Mouse (Mus musculus): ENCODE data around the gene Map3k9. TPM values are rescaled to one million over a fixed set of nuclear protein-coding genes. Genes with fewer than 3 reads are reported as not detected.

Gene Map3k9
- not detected in 2 replicates for polyA plus RNA-seq (2012; ENCODE audit: insufficient read depth, insufficient read length, low replicate concordance, missing spikeins)

DNA sequence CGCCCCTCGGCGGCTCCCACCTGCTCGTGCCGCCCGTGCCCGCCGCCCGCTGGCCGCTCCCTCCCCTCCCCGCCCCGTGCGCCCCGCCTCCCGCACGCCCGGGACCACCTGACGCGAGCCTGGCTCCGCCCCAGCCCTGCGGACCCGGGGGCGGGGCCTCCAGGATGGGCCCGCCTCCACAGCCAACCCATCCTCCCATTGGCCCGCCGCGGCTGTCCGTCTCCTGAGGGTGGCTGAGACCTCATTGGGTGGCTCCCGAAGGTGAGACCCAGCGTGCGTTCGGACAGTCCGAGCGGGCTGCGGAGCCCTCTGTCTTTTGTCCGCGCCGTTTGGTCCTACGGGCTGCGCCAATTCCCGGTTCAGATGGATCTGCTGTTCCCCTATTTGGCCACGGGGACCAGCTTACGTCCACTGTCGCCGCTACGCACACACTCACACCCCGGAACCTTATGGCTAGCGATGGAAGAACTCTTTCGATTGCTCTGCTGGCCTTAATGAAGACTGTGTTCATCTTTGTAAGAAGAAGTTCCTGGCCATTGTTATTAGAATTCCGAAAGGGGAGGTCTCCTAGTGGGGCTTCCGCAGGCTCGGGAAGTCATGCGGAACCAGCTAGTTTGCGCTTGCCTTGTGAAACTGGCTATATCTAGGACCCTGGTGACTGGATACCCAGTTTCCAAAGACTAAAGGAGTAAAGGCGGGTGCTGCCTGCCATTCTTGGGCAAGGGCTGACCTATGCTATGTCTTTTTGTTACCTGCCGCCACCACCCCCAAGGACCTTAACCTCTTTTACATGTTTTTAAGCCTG, at the start of gene Map3k9:
TSS of gene Map3k9 (minus strand) at position 71 of the 805 bp plus-strand sequence.
- Histone ChIP-seq H3K4me3 (ENCODE audit: insufficient read depth, low read depth, low read length) (peak within 1 kb of the TSS; percentile 98), H3K4me1 (ENCODE audit: control insufficient read depth, insufficient read depth, low read length) (peaks cover 8% of the 10 kb centered on the region), H3K27ac (ENCODE audit: insufficient read depth, low read depth, low read length) (no peak within 1 kb of the TSS)
- 2% methylated on average over 53 of the region's 56 CpGs for WGBS
- TF ChIP-seq CTCF (IDR thresholded peaks at IDR 0.05; ENCODE audit: insufficient read depth, low read depth, low read length) (peak; percentile 25; the same call in 1 of the 2 replicates), POLR2A (IDR thresholded peaks at IDR 0.05; ENCODE audit: insufficient read depth, low read depth, low read length) (peak; percentile 54)

DNA sequence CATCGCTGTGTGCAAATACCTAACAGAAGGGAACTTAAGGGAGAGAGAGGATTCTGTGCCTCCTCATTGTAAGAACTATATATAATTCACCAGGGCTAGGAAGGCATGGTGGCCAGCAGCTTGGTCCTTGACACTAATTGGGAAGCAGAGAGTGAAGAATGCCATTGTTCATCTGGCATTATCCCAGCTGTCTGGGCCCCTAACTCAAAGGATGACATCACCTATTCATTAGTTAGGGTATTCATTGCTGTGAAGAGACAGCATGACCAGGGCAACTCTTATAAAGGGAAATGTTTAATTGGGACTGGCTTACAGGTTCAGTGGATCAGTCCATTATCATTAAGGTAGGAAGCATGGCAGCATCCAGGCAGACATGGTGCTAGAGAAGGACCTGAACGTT, 47.4 kb upstream of the Map3k9 start:
- TF ChIP-seq POLR2A (IDR thresholded peaks at IDR 0.05; ENCODE audit: insufficient read depth, low read depth, low read length) (no peak), CTCF (IDR thresholded peaks at IDR 0.05; ENCODE audit: insufficient read depth, low read depth, low read length) (no peak)
- H3K4me3 ChIP-seq (ENCODE audit: insufficient read depth, low read depth, low read length) = no peak overlapping the region
- 58% methylated on average over 2 of the region's 2 CpGs for WGBS
- H3K4me1 ChIP-seq (ENCODE audit: control insufficient read depth, insufficient read depth, low read length) = no peaks in the 10 kb centered on the region
- no peak overlapping the region for H3K27ac ChIP-seq (ENCODE audit: insufficient read depth, low read depth, low read length)

DNA sequence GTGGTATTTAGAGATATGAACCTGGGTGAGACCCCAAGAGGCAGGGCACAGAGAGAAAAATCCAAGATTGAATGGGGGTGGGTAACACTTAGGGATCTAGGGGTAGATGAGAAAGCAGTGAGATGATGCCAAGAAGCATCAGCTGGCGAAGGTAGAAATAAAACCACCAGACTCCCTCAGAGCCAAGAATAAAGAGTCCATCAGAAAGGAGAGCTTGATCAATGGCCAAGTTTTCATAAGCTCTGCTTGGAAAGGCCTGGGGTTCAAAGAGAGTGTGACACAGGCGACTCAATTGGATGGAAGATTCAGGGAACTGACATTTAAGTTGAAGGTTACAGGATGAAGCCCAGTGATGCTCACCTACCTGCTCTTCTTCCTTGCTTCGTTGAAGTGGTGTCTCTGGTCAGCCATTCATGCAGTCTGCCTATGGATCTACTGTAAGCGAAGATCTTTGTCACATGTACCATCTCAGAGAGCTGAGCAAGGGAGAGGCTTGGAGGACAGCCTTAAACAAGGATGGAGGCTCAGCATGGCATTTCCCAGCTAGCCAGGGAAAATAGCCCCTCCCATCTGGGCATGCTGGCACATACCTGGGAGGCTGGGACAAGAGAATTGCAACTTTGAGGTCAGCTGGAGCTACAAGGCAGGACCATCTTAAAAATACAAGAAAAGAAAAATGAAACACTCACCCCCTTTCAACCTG, 42.0 kb upstream of the Map3k9 start:
- H3K27ac ChIP-seq (ENCODE audit: insufficient read depth, low read depth, low read length) = no peak overlapping the region
- WGBS = 90% methylated on average over 4 of the region's 4 CpGs
- TF ChIP-seq POLR2A (IDR thresholded peaks at IDR 0.05; ENCODE audit: insufficient read depth, low read depth, low read length) (no peak), CTCF (IDR thresholded peaks at IDR 0.05; ENCODE audit: insufficient read depth, low read depth, low read length) (no peak)
- H3K4me3 ChIP-seq (ENCODE audit: insufficient read depth, low read depth, low read length) = no peak overlapping the region
- no peaks in the 10 kb centered on the region for H3K4me1 ChIP-seq (ENCODE audit: control insufficient read depth, insufficient read depth, low read length)

DNA sequence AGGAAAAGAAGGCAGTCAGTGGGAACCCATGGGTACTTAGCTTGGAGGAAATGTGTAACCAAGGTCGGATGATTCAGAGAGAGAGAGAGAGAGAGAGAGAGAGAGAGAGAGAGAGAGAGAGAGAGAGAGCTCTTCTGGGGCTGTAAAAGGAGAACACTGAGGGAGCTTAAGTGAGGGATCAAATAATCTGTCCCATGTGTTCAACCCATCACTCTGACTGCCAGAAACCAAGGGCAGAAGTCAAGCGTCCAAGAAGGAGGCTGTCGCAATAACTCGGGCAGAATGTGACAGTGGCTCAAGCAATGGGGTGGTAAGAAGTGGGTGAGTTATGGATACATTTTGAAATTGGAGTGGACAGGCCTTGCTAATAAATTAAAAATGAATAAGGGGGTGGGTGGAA, 41.2 kb upstream of the Map3k9 start:
- peaks cover under 1% of the 10 kb centered on the region for H3K4me1 ChIP-seq (ENCODE audit: control insufficient read depth, insufficient read depth, low read length)
- no peak for TF ChIP-seq POLR2A (IDR thresholded peaks at IDR 0.05; ENCODE audit: insufficient read depth, low read depth, low read length)
- no peak for TF ChIP-seq CTCF (IDR thresholded peaks at IDR 0.05; ENCODE audit: insufficient read depth, low read depth, low read length)
- H3K4me3 ChIP-seq (ENCODE audit: insufficient read depth, low read depth, low read length) = no peak overlapping the region
- 93% methylated on average over 4 of the region's 4 CpGs for WGBS
- H3K27ac ChIP-seq (ENCODE audit: insufficient read depth, low read depth, low read length) = no peak overlapping the region

DNA sequence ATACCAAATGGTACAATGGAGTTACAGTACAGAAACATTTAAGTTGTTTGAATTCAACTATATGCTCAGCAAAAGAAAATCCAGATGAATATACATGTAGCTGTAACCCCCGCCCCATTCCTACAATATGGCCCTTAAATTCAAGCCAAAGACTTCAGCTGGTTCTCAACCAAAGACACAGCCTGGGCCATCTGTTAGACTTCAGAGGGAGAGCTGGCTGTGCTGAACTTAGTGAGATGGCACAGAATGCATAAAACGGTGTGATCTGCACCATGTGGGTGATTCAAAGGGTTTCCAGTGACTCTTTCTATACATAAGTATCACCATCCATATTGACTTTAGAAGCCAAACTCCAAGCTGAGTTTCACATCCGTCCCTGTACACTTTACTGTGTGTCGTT, 39.7 kb upstream of the Map3k9 start:
- TF ChIP-seq CTCF (IDR thresholded peaks at IDR 0.05; ENCODE audit: insufficient read depth, low read depth, low read length) = no peak
- TF ChIP-seq POLR2A (IDR thresholded peaks at IDR 0.05; ENCODE audit: insufficient read depth, low read depth, low read length) = no peak
- no peak overlapping the region for H3K27ac ChIP-seq (ENCODE audit: insufficient read depth, low read depth, low read length)
- H3K4me3 ChIP-seq (ENCODE audit: insufficient read depth, low read depth, low read length) = no peak overlapping the region
- WGBS = 93% methylated on average over 4 of the region's 4 CpGs
- H3K4me1 ChIP-seq (ENCODE audit: control insufficient read depth, insufficient read depth, low read length) = peaks cover 6% of the 10 kb centered on the region

DNA sequence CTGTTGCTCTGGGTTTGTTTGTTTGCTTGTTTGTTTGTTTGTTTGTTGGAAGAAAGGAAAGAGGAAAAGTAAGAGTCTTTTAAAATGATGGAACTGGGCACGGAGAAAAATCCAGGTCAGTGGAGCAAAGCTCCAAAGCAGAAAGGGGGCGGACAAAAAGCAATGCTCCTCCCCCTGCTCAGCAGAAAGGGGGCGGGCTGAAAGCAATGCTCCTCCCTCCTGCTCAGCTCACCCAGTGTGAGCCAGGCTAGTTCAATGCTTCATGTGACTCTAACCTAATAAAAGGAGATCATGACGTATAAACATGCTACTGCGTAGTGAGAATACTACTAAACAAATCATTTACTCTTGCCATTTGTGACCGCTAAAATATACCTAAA, 36.1 kb upstream of the Map3k9 start:
- 49% methylated on average over 6 of the region's 6 CpGs for WGBS
- no peak for TF ChIP-seq POLR2A (IDR thresholded peaks at IDR 0.05; ENCODE audit: insufficient read depth, low read depth, low read length)
- no peak for TF ChIP-seq CTCF (IDR thresholded peaks at IDR 0.05; ENCODE audit: insufficient read depth, low read depth, low read length)
- no peak overlapping the region for H3K27ac ChIP-seq (ENCODE audit: insufficient read depth, low read depth, low read length)
- no peak overlapping the region for H3K4me3 ChIP-seq (ENCODE audit: insufficient read depth, low read depth, low read length)
- H3K4me1 ChIP-seq (ENCODE audit: control insufficient read depth, insufficient read depth, low read length) = peaks cover 6% of the 10 kb centered on the region

DNA sequence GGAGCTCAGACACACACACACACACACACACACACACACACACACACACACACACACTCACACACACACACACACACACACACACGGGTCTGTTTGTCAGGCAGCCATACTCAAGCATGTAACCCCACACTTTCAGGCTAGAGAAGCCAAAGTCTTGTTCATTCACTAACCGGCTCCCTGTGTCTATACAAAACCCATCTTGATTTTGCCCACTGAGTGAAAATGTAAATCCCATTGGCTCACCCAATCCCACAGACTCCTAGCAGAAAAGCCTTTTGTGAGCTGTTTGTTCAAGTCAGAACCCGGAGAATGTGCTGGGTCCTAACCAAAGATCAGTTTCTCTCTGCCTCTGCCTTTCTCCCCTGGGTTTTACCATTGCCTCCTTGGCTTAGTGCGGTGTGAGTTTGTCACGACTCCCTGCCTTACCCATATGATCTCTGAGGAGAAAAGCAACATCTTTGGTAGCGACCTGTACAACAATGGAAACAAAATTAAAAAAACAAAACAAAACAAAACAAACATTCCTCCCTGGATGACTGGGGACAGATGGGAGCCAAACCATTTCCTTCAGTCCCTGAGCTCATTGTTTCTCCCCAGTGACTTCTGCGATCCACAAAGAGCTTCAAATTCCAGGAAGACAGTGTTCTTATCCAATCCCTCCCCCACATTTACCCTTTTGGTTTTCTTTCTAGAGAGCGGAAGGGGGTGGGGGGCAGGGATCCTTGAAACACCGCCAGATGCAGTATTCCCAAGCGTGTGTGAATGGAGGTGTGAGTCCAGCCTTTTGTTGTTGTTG, 35.6 kb upstream of the Map3k9 start:
- 13% methylated on average over 10 of the region's 10 CpGs for WGBS
- Histone ChIP-seq H3K4me1 (ENCODE audit: control insufficient read depth, insufficient read depth, low read length) (peaks cover 6% of the 10 kb centered on the region), H3K4me3 (ENCODE audit: insufficient read depth, low read depth, low read length) (no peak overlapping the region), H3K27ac (ENCODE audit: insufficient read depth, low read depth, low read length) (no peak overlapping the region)
- TF ChIP-seq CTCF (IDR thresholded peaks at IDR 0.05; ENCODE audit: insufficient read depth, low read depth, low read length) (no peak), POLR2A (IDR thresholded peaks at IDR 0.05; ENCODE audit: insufficient read depth, low read depth, low read length) (no peak)

DNA sequence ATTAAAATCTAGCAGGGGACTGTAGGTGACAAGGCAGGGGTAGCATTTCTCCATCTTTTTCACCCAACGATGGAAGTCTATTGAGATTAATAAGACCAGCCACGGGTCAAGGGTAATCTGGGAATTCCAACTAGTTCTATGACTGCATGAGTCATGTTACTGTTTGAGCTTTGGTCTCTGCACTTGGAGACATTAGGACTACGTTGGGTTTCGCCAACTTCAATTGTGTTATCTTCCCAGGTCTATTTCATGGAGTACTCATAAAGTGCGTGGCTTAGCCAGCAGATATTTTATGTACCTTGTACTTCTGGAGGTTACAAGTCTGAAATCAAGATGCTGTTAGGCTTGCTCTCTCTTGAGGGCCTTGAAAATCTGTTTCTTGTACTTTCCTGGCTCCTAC, 33.8 kb upstream of the Map3k9 start:
- WGBS = 96% methylated on average over 5 of the region's 5 CpGs
- peaks cover 6% of the 10 kb centered on the region for H3K4me1 ChIP-seq (ENCODE audit: control insufficient read depth, insufficient read depth, low read length)
- no peak for TF ChIP-seq POLR2A (IDR thresholded peaks at IDR 0.05; ENCODE audit: insufficient read depth, low read depth, low read length)
- TF ChIP-seq CTCF (IDR thresholded peaks at IDR 0.05; ENCODE audit: insufficient read depth, low read depth, low read length) = no peak
- H3K27ac ChIP-seq (ENCODE audit: insufficient read depth, low read depth, low read length) = no peak overlapping the region
- no peak overlapping the region for H3K4me3 ChIP-seq (ENCODE audit: insufficient read depth, low read depth, low read length)
